In genomic region chr19:8763276-8763675, GRCm38 (mm10) we compare ENCODE assay signal across 29 mouse cellular contexts. TPM values are rescaled to one million over a fixed set of nuclear protein-coding genes. Genes with fewer than 3 reads are reported as not detected.
"Had no signal": no experiment of that assay in that cellular context is flagged by ENCODE, and none has a peak within 500 bp of the region (broad histone marks: within the 10 kb centered on the region; RNA-seq: fewer than 3 reads in every experiment).

No protein-coding gene starts in this region.

- H3K27me3 ChIP-seq: heart, embryonic 13.5 days; heart, embryonic 15.5 days; hindbrain, embryonic 13.5 days; hindbrain, embryonic 15.5 days; kidney, embryonic 15.5 days; limb, embryonic 13.5 days; limb, embryonic 15.5 days; liver, embryonic 12.5 days had no signal

- H3K9ac ChIP-seq: heart, embryonic 13.5 days; heart, embryonic 15.5 days; hindbrain, embryonic 13.5 days; hindbrain, embryonic 15.5 days; kidney, embryonic 15.5 days; limb, embryonic 13.5 days; limb, embryonic 15.5 days; liver, embryonic 12.5 days had no signal

- DNase-seq: gastrocnemius, adult 2 months; gastrocnemius, postnatal 10 days; gastrocnemius, postnatal 25 days; heart, adult 18-20 months; heart, postnatal 14 days; heart, postnatal 36 days; kidney, adult 11 months; kidney, adult 2 months; kidney, adult 9 months; kidney, postnatal 14 days; kidney, postnatal 36 days; layer of hippocampus, adult 9-11 months; layer of hippocampus, postnatal 36 days had no signal

- H3K27ac ChIP-seq: gastrocnemius, adult 2 months; heart, embryonic 13.5 days; heart, embryonic 15.5 days; hindbrain, embryonic 13.5 days; hindbrain, embryonic 15.5 days; hindbrain, postnatal 0 days; kidney, embryonic 15.5 days; kidney, postnatal 0 days; limb, embryonic 13.5 days; limb, embryonic 15.5 days; liver, embryonic 12.5 days had no signal

- H3K9me3 ChIP-seq: heart, embryonic 15.5 days; hindbrain, embryonic 13.5 days; hindbrain, embryonic 15.5 days; limb, embryonic 15.5 days had no signal

- H3K4me2 ChIP-seq: heart, embryonic 11.5 days; heart, embryonic 13.5 days; heart, embryonic 15.5 days; hindbrain, embryonic 13.5 days; hindbrain, embryonic 15.5 days; kidney, embryonic 15.5 days; limb, embryonic 13.5 days; limb, embryonic 15.5 days; liver, embryonic 12.5 days had no signal

- H3K4me3 ChIP-seq: gastrocnemius, adult 2 months; heart, embryonic 13.5 days; heart, embryonic 15.5 days; hindbrain, embryonic 13.5 days; hindbrain, embryonic 15.5 days; kidney, embryonic 15.5 days; limb, embryonic 13.5 days; limb, embryonic 15.5 days; liver, embryonic 12.5 days had no signal

RNA-seq across cellular contexts. Expression of gene 1700092M07Rik, which starts 22.8 kb away (rescaled TPM):
- total RNA-seq: gastrocnemius, adult 2 months; gastrocnemius, postnatal 25 days; heart, adult 8-10 months; heart, postnatal 36 days; hematopoietic stem cell, adult 5-6 weeks; hindbrain, postnatal 0 days; left cerebral cortex, postnatal 14 days had no signal
- polyA plus RNA-seq: large intestine, adult 2 months; liver, adult 2 months had no signal
